Mouse (Mus musculus) left cerebral cortex, postnatal 10 days (tissue): Measurements from ENCODE around the gene Fgf13. TPM values are rescaled to one million over a fixed set of nuclear protein-coding genes. Genes with fewer than 3 reads are reported as not detected.

Source experiments
- DNase-seq, 2 experiments: peaks; one replicate each; pipeline ENCODE4 v3.0.0; 2021 to 2022; ENCODE audit warnings: low spot score in 2 of 2, mixed read lengths in 1 of 2; ENCODE audit errors: extremely low spot score in 1 of 2
- intact Hi-C: fragments of 180-260 bp; cut with DNase I; formaldehyde crosslinking; loops from one replicate; pipeline ENCODE4 v1.15.1; 2025
- microRNA-seq: library from miRNA; unstranded; fragments of <30 nt; microRNA quantifications from one replicate; pipeline ENCODE4 v1.2.0, GENCODE M21; 2022
- total RNA-seq, 2 experiments: library from RNA; stranded (reverse); gene quantifications; 2 replicates each; pipeline ENCODE4 v1.2.3; 2021

The Fgf13 gene
- total RNA-seq, 2 experiments from 2014 or later = 255 to 281 TPM

- intact Hi-C loops = no loop called here
- DNase-seq = no peak
These were observed 495.8 kb downstream of the Fgf13 start for GRCm38 (mm10) chrX:59072083-59072482.

GRCm38 (mm10) chrX:59063157-59063556 lies 504.7 kb downstream of the Fgf13 start:
- no peak for DNase-seq
- intact Hi-C loops = no loop called here

GRCm38 (mm10) chrX:59034969-59035368 lies 532.9 kb downstream of the Fgf13 start:
- no peak for DNase-seq
- intact Hi-C loops = no loop called here

Small RNA genes lying within 50 kb of the gene (microRNA-seq; reads per million reads assigned to microRNA genes)
- 68.4 reads per million, percentile 53 among the genes with 10 or more reads in this experiment for gene Mir504
